Mouse (Mus musculus) midbrain, embryonic 12.5 days (tissue): ENCODE data around the gene Rragd. TPM values are rescaled to one million over a fixed set of nuclear protein-coding genes. Genes with fewer than 3 reads are reported as not detected.
A peak's percentile ranks its signal among the peaks of the same experiment; 100 is the strongest.
"Not testable (repeated sequence)": the region's sequence is repeated elsewhere in the genome, so short reads cannot be mapped to it uniquely, and the experiment has no call there.

Source experiments
- ATAC-seq: fragments of 200-750 bp; cut with Nextera tagmentation; 2 replicates; pipeline ENCODE4 v1.8.0; 2017; ENCODE audit warnings: low read depth, moderate TSS enrichment, moderate library complexity; ENCODE audit not compliant: low FRiP score
- H3K27ac ChIP-seq: fragments of 300-500 bp; sonication (generic); replicated peaks from 2 replicates; pipeline ENCODE4 v1.5.1; 2016; ENCODE audit warnings: mild to moderate bottlenecking
- H3K27me3 ChIP-seq: fragments of 300-500 bp; sonication (generic); 2 replicates; pipeline ENCODE4 v1.6.1; 2016; ENCODE audit warnings: mild to moderate bottlenecking
- H3K36me3 ChIP-seq: fragments of 300-500 bp; sonication (generic); 2 replicates; pipeline ENCODE4 v1.6.1; 2016
- H3K4me1 ChIP-seq: fragments of 300-500 bp; sonication (generic); 2 replicates; pipeline ENCODE4 v1.6.1; 2016
- H3K4me2 ChIP-seq: fragments of 300-500 bp; sonication (generic); replicated peaks from 2 replicates; pipeline ENCODE4 v1.6.1; 2016; ENCODE audit warnings: mild to moderate bottlenecking, moderate library complexity
- H3K4me3 ChIP-seq: fragments of 300-500 bp; sonication (generic); 2 replicates; pipeline ENCODE4 v1.5.1; 2016; ENCODE audit warnings: mild to moderate bottlenecking
- H3K9ac ChIP-seq: fragments of 300-500 bp; sonication (generic); replicated peaks from 2 replicates; pipeline ENCODE4 v1.6.1; 2016; ENCODE audit warnings: mild to moderate bottlenecking, moderate library complexity
- H3K9me3 ChIP-seq: fragments of 300-500 bp; sonication (generic); 2 replicates; pipeline ENCODE4 v1.6.1; 2016; ENCODE audit warnings: mild to moderate bottlenecking
- WGBS: fragments of 180-500 bp; shearing (Covaris S2); methylation state at CpG from one replicate; pipeline ENCODE4 v1.1.7; 2016; 5-methylcytosine and 5-hydroxymethylcytosine counted together
- polyA plus RNA-seq: library from polyadenylated mRNA; unstranded; fragments of >200 nt; fragmentation: Nextera tagmentation; extraction: Ambion mirVana; gene quantifications from 2 replicates; pipeline ENCODE4 v1.2.1, GENCODE M21; 2016

Gene Rragd
- polyA plus RNA-seq, 1 experiment from 2014 or later: 38.3 TPM

GRCm38 (mm10) chr4:32989346-32989745 lies 6.5 kb downstream of the Rragd start:
- no peak overlapping the region for H3K27ac ChIP-seq
- H3K4me1 ChIP-seq: peaks cover 22% of the 10 kb centered on the region
- WGBS: 88% methylated on average over 2 of the region's 2 CpGs
- H3K9ac ChIP-seq: no peak overlapping the region
- H3K4me3 ChIP-seq: no peak overlapping the region
- no peak for ATAC-seq
- no peaks in the 10 kb centered on the region for H3K36me3 ChIP-seq
- no peak overlapping the region for H3K4me2 ChIP-seq
- no peaks in the 10 kb centered on the region for H3K9me3 ChIP-seq
- no peaks in the 10 kb centered on the region for H3K27me3 ChIP-seq

DNA sequence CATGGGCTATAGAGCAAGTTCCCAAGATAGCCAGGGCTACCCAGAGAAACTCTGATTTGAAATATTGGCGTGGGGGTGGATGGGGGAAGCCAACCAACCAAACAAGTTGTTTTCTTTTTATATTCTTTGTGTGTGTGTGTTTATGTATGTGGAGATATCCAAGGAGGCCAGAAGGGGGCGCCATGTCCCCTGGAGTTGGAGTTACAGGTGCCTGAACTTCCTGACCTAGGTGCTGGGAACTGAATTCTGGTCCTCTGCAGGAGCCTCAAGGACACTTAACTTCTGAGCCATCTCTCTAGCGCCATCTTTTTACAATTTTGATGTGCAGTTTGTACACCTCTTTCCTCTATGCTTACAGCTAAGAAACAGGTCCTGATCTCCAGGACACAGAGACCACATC lies 11.3 kb downstream of the Rragd start:
- Histone ChIP-seq H3K27ac (no peak overlapping the region), H3K4me2 (no peak overlapping the region), H3K27me3 (no peaks in the 10 kb centered on the region), H3K36me3 (peaks cover 8% of the 10 kb centered on the region; the same call in 1 of the 2 replicates), H3K4me3 (no peak overlapping the region), H3K9me3 (no peaks in the 10 kb centered on the region), H3K4me1 (no peaks in the 10 kb centered on the region), H3K9ac (no peak overlapping the region)
- WGBS: 80% methylated on average over 3 of the region's 3 CpGs
- no peak for ATAC-seq

DNA sequence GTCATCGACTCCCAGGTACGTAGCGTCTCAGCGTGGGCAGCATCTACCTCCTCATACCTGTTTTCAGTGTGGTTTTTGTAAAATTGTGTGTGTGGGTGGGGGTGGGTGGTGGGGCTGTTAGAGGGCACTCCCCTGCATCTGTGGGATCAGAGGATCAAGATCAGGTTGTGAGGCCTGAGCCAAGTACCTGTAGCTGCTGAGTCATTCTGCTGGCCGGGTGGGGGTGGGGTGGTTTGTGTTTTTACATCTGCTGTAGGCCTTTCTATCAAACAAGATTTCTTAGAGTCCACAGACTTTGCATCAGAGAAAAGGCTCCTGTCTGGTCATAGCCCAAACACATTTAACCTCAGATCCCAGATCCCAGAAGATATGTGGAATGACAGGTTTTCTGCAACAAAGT lies 13.2 kb downstream of the Rragd start:
- Histone ChIP-seq H3K36me3 (peaks cover 12% of the 10 kb centered on the region; the same call in 1 of the 2 replicates), H3K4me1 (no peaks in the 10 kb centered on the region), H3K4me2 (no peak overlapping the region), H3K9ac (no peak overlapping the region), H3K9me3 (no peaks in the 10 kb centered on the region), H3K4me3 (no peak overlapping the region), H3K27me3 (no peaks in the 10 kb centered on the region), H3K27ac (no peak overlapping the region)
- 97% methylated on average over 5 of the region's 5 CpGs for WGBS
- ATAC-seq: no peak

- Histone ChIP-seq H3K4me1 (no peaks in the 10 kb centered on the region), H3K36me3 (peaks cover 12% of the 10 kb centered on the region; the same call in 1 of the 2 replicates), H3K9ac (no peak overlapping the region), H3K27ac (no peak overlapping the region), H3K9me3 (no peaks in the 10 kb centered on the region), H3K4me2 (no peak overlapping the region), H3K4me3 (no peak overlapping the region), H3K27me3 (no peaks in the 10 kb centered on the region)
- ATAC-seq: no peak
- WGBS: 89% methylated on average over 5 of the region's 5 CpGs
Observed at GRCm38 (mm10) chr4:32997571-32997970, 14.7 kb downstream of the Rragd start.

- H3K27ac ChIP-seq: no peak overlapping the region
- no peaks in the 10 kb centered on the region for H3K27me3 ChIP-seq
- H3K9me3 ChIP-seq: no peaks in the 10 kb centered on the region
- peaks cover 16% of the 10 kb centered on the region; the same call in 1 of the 2 replicates for H3K36me3 ChIP-seq
- WGBS: 96% methylated on average over 8 of the region's 8 CpGs
- no peak overlapping the region for H3K4me2 ChIP-seq
- ATAC-seq: no peak
- no peak overlapping the region for H3K4me3 ChIP-seq
- H3K9ac ChIP-seq: no peak overlapping the region
- no peaks in the 10 kb centered on the region for H3K4me1 ChIP-seq
Observed at GRCm38 (mm10) chr4:32998996-32999395, 16.2 kb downstream of the Rragd start.

DNA sequence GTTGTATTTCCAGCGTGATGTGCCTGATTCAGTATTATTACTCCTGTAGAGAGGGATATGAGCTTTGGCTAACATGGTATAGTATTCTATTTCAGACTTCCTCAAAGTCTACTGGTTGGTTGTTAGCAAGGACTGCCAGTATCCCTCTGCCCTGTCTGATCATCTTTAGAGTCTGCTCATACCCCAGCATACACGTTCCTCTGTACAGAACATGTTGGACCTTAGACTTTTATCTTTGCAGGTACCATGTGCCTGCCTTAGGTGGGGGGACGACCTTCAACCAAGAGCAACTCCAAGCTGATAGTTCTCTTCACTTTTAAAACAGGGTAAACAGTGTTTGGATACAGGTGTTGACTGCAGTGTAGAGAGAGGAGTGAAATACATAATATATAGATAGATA lies 19.2 kb downstream of the Rragd start:
- Histone ChIP-seq H3K27me3 (no peaks in the 10 kb centered on the region), H3K27ac (no peak overlapping the region), H3K36me3 (peaks cover 39% of the 10 kb centered on the region), H3K9ac (no peak overlapping the region), H3K4me1 (no peaks in the 10 kb centered on the region), H3K4me3 (no peak overlapping the region), H3K9me3 (no peaks in the 10 kb centered on the region), H3K4me2 (no peak overlapping the region)
- no peak for ATAC-seq
- WGBS: 89% methylated on average over 3 of the region's 3 CpGs

DNA sequence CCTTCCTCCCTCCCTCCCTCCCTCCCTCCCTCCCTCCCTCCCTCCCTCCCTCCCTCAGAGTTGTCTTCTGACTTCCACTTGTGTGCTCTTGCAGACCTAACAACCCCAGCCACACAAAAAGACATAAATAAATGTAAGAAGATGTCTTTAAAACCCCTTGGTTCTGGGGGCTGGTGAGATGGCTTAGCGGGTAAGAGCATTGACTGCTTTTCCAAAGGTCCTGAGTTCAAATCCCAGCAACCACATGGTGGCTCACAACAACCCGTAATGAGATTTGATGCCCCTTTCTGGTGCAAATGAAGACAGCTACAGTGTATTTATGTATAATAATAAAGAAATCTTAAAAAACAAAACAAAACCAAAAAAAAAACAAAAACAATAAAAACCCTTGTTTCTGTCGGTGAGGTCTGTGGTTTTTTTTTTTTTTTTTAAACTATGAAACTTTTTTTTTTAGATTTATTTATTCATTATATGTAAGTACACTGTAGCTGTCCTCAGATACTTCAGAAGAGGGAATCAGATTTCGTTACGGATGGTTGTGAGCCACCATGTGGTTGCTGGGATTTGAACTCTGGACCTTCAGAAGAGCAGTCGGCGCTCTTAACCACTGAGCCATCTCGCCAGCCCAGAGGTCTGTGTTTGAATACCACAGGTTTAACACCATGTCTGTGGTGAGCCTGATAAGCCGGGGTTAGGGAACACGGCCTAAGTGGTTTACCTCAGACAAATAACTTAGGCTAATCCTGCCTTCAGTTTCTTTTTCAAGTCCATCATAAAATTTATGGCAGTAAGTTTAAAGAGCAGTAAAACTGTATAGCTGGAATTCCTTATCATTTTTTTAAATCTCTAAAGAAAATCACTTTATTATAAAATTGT lies 23.0 kb downstream of the Rragd start:
- H3K4me3 ChIP-seq, H3K9me3 ChIP-seq, H3K9ac ChIP-seq, ATAC-seq, H3K4me1 ChIP-seq, H3K27ac ChIP-seq, H3K4me2 ChIP-seq, H3K27me3 ChIP-seq: not testable (repeated sequence)
- H3K36me3 ChIP-seq: peaks cover 40% of the 10 kb centered on the region
- 94% methylated on average over 10 of the region's 10 CpGs for WGBS

DNA sequence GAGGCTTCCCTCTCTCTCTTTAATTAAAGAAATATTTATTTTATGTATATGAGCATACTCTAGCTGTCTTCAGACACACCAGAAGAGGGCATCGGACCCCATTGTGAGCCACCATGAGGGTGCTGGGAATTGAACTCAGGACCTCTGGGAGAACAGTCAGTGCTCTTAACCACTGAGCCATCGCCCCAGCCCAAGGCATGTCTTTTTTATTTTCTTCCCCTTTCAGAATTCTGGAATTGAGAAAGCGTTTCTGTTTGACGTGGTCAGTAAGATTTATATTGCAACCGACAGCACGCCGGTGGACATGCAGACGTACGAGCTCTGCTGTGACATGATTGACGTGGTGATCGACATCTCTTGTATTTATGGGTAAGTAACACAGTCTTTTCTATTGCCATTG lies 24.0 kb downstream of the Rragd start:
- Histone ChIP-seq H3K9me3 (no peaks in the 10 kb centered on the region), H3K36me3 (peaks cover 40% of the 10 kb centered on the region), H3K27me3 (no peaks in the 10 kb centered on the region), H3K27ac (no peak overlapping the region), H3K4me2 (no peak overlapping the region), H3K9ac (no peak overlapping the region), H3K4me3 (no peak overlapping the region), H3K4me1 (no peaks in the 10 kb centered on the region)
- 97% methylated on average over 11 of the region's 11 CpGs for WGBS
- ATAC-seq: no peak

- Histone ChIP-seq H3K4me1 (no peaks in the 10 kb centered on the region), H3K4me3 (no peak overlapping the region), H3K27ac (no peak overlapping the region), H3K9me3 (no peaks in the 10 kb centered on the region), H3K9ac (no peak overlapping the region), H3K27me3 (no peaks in the 10 kb centered on the region), H3K4me2 (no peak overlapping the region), H3K36me3 (peaks cover 44% of the 10 kb centered on the region)
- ATAC-seq: no peak
- 93% methylated on average over 9 of the region's 9 CpGs for WGBS
Observed at GRCm38 (mm10) chr4:33007443-33008217, 24.8 kb downstream of the Rragd start.

DNA sequence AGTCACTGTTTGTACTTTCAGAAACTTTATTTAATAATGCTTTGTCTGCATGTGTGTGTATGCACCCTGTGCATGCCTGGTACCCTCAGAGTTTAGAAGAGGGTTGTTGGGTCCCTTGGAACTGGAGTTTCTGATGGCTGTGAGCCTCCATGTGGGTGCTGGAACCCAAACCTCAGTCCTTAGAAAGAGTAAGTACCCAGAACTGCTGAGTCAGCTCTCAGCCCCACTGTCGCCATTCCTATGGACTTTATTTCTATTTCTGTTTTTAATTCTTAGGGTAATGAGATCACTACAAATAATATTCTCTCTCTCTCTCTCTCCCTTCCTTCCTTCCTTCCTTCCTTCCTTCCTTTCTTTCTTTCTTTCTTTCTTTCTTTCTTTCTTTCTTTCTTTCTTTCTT lies 27.2 kb downstream of the Rragd start:
- no peak overlapping the region for H3K27ac ChIP-seq
- ATAC-seq: no peak
- H3K27me3 ChIP-seq: no peaks in the 10 kb centered on the region
- H3K36me3 ChIP-seq: peaks cover 59% of the 10 kb centered on the region
- WGBS: 100% methylated on average over 1 of the region's 1 CpGs
- no peak overlapping the region for H3K4me2 ChIP-seq
- no peaks in the 10 kb centered on the region for H3K9me3 ChIP-seq
- H3K9ac ChIP-seq: no peak overlapping the region
- no peaks in the 10 kb centered on the region for H3K4me1 ChIP-seq
- no peak overlapping the region for H3K4me3 ChIP-seq

DNA sequence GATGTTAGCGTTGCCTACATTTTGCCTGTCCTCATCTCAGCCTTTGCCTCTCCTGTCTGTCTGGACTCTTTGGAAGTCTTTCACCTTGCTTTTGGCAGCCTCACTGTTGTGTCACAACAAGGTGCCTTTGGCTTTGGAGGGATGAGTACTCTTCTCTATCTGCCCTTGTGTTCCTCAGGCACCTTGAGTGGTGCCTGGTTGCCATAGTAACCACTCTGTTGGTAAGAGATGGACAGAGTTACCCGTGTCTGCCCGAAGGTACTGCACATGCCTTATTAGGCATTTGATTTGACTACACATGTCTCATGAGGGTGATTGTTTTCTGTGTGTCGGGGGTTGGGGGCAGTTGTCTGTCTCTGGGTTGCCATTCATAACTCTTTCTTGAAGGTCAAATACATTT lies 29.6 kb downstream of the Rragd start:
- H3K9ac ChIP-seq: no peak overlapping the region
- no peaks in the 10 kb centered on the region for H3K27me3 ChIP-seq
- H3K9me3 ChIP-seq: no peaks in the 10 kb centered on the region
- H3K4me1 ChIP-seq: no peaks in the 10 kb centered on the region
- no peak overlapping the region for H3K4me3 ChIP-seq
- H3K27ac ChIP-seq: no peak overlapping the region
- peaks cover 41% of the 10 kb centered on the region for H3K36me3 ChIP-seq
- ATAC-seq: no peak
- H3K4me2 ChIP-seq: no peak overlapping the region
- WGBS: 79% methylated on average over 4 of the region's 4 CpGs

- 60% methylated on average over 9 of the region's 9 CpGs for WGBS
- Histone ChIP-seq H3K27ac (no peak overlapping the region), H3K9me3 (no peaks in the 10 kb centered on the region), H3K27me3 (no peaks in the 10 kb centered on the region), H3K4me1 (no peaks in the 10 kb centered on the region), H3K4me2 (no peak overlapping the region), H3K36me3 (peaks cover 34% of the 10 kb centered on the region), H3K9ac (no peak overlapping the region), H3K4me3 (no peak overlapping the region)
- peak; percentile 75 for ATAC-seq
Observed at GRCm38 (mm10) chr4:33018361-33018999, 35.6 kb downstream of the Rragd start.
